Mouse (Mus musculus): ENCODE measurements at regions not wholly inside any gene's neighbourhood (a gene's known extent, or its start where the extent isn't known, plus 50 kb on each side); places are given as distances from the start of the nearest gene placed in this dataset.
"Not testable (repeated sequence)": the region's sequence is repeated elsewhere in the genome, so short reads cannot be mapped to it uniquely, and the experiment has no call there.

DNA sequence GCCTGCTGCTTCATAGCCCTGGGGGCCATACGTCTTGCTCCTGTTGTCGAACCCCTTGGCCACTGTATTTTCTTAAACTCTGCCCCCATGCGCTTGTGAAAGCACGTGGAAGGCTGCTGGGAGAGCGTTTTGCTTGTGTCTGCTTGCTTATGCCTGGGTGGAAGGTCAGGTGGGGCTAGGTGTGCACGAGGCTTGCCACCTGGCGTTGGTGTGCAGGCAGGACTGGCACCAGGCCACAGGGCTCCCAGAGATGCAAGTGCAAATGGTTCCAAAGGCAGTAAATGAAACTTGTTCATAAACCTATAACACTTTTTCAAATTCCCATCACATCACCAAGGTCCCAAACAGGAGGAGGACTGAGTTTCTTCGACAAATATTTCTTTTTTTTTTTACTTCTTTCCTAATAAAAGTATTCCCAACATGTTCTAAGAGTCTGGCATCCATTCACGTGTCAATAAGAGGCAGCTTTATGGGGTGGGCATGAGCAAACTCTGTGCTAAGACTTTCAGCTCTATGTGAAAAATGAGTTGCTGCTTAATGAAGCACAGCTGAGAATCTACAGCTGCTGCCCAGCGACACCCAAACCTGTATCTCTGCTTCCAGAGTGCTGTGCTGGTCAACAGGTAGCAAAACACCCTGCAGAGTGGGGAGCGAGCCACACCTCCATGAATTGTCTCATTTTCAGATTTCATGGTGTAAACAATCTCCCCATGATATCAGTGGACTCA lies 116.0 kb upstream of the Gmds start:
- no peaks in the 10 kb centered on the region for H3K9me3 ChIP-seq (ENCODE audit: control insufficient read depth, low read length)
- no peaks in the 10 kb centered on the region for H3K27me3 ChIP-seq (ENCODE audit: control insufficient read depth, insufficient read depth, low read length)
- H3K4me1 ChIP-seq (replicated peaks; ENCODE audit: control insufficient read depth, insufficient read depth, low read length) = no peaks in the 10 kb centered on the region
- no peak overlapping the region for H3K27ac ChIP-seq (ENCODE audit: low read depth, low read length)
- H3K9ac ChIP-seq (ENCODE audit: low read length) = no peak overlapping the region
- no peak overlapping the region for H3K4me2 ChIP-seq (ENCODE audit: low read depth, low read length, severe bottlenecking)
- 79% methylated on average over 11 of the region's 11 CpGs for WGBS
- H3K4me3 ChIP-seq (ENCODE audit: low read depth, low read length) = no peak overlapping the region
- no peaks in the 10 kb centered on the region for H3K36me3 ChIP-seq (ENCODE audit: control insufficient read depth, insufficient read depth, low read length)
- no peak for DNase-seq (ENCODE audit: low spot score)
- ATAC-seq (replicated peaks; ENCODE audit: low FRiP score) = no peak

GRCm38 (mm10) chr13:32449710-32450417 lies 111.3 kb upstream of the Gmds start:
- DNase-seq (ENCODE audit: low spot score) = no peak
- Histone ChIP-seq H3K4me1 (replicated peaks; ENCODE audit: control insufficient read depth, insufficient read depth, low read length) (no peaks in the 10 kb centered on the region), H3K9me3 (ENCODE audit: control insufficient read depth, low read length) (no peaks in the 10 kb centered on the region), H3K36me3 (ENCODE audit: control insufficient read depth, insufficient read depth, low read length) (no peaks in the 10 kb centered on the region), H3K27ac (ENCODE audit: low read depth, low read length) (no peak overlapping the region), H3K4me2 (ENCODE audit: low read depth, low read length, severe bottlenecking) (no peak overlapping the region), H3K9ac (ENCODE audit: low read length) (no peak overlapping the region), H3K27me3 (ENCODE audit: control insufficient read depth, insufficient read depth, low read length) (no peaks in the 10 kb centered on the region), H3K4me3 (ENCODE audit: low read depth, low read length) (no peak overlapping the region)
- WGBS = 75% methylated on average over 8 of the region's 8 CpGs
- no peak for ATAC-seq (replicated peaks; ENCODE audit: low FRiP score)

DNA sequence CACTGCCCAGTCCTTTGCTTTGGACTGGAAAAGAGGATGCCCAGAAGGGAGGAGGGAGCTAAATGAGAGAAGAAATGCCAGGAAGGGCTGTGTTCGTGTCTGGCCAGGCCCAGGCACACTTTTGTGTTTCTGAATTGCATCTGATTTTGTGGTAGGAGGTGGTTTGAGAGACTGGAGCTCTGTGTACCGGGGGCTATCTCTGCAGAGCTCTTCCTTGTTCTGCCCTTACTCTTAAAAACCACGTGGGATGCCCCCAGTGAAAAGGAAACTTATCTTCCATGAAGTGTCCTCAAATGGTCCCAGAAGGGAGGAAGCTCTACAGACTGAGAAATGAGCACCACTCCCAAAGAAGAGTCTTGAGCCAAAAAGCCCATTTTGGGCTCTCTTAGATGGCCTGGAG lies 106.0 kb upstream of the Gmds start:
- ATAC-seq (replicated peaks; ENCODE audit: low FRiP score) = no peak
- WGBS = 72% methylated on average over 3 of the region's 3 CpGs

DNA sequence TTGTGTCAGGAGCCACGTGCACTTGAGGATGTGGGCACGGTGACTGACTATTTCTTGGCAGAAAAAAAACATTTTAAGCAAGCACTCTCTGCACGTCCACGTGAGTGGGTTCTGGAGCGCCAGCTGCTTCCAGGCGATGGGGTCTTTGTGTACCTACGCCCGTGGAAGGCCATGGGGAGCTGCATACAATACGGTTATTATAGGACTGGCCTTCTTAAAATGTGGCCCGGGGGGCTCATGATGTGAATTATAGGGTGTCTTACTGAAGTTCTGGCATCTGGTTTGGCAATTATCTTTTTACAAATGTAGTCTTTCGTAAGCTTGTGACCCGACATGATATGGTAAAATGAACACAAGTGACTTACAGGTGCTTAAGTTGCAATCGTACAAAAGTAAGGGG lies 103.5 kb upstream of the Gmds start:
- Histone ChIP-seq H3K9ac (ENCODE audit: low read length) (no peak overlapping the region), H3K4me3 (ENCODE audit: low read depth, low read length) (no peak overlapping the region), H3K27ac (ENCODE audit: low read depth, low read length) (no peak overlapping the region), H3K4me2 (ENCODE audit: low read depth, low read length, severe bottlenecking) (no peak overlapping the region), H3K4me1 (replicated peaks; ENCODE audit: control insufficient read depth, insufficient read depth, low read length) (no peaks in the 10 kb centered on the region), H3K27me3 (ENCODE audit: control insufficient read depth, insufficient read depth, low read length) (no peaks in the 10 kb centered on the region), H3K36me3 (ENCODE audit: control insufficient read depth, insufficient read depth, low read length) (no peaks in the 10 kb centered on the region), H3K9me3 (ENCODE audit: control insufficient read depth, low read length) (no peaks in the 10 kb centered on the region)
- DNase-seq (ENCODE audit: low spot score) = no peak
- WGBS = 90% methylated on average over 13 of the region's 13 CpGs
- no peak for ATAC-seq (replicated peaks; ENCODE audit: low FRiP score)

More for the DNA sequence above, 106.0 kb upstream of the Gmds start:
- Histone ChIP-seq H3K9ac (ENCODE audit: low read length) (no peak overlapping the region), H3K4me2 (ENCODE audit: low read depth, low read length, severe bottlenecking) (no peak overlapping the region), H3K4me3 (ENCODE audit: low read depth, low read length) (no peak overlapping the region), H3K27me3 (ENCODE audit: control insufficient read depth, insufficient read depth, low read length) (no peaks in the 10 kb centered on the region), H3K9me3 (ENCODE audit: control insufficient read depth, low read length) (no peaks in the 10 kb centered on the region), H3K4me1 (replicated peaks; ENCODE audit: control insufficient read depth, insufficient read depth, low read length) (no peaks in the 10 kb centered on the region), H3K36me3 (ENCODE audit: control insufficient read depth, insufficient read depth, low read length) (no peaks in the 10 kb centered on the region), H3K27ac (ENCODE audit: low read depth, low read length) (no peak overlapping the region)
- no peak for DNase-seq (ENCODE audit: low spot score)

GRCm38 (mm10) chr13:32435136-32435535 lies 96.6 kb upstream of the Gmds start:
- Histone ChIP-seq H3K9me3 (ENCODE audit: control insufficient read depth, low read length) (no peaks in the 10 kb centered on the region), H3K4me2 (ENCODE audit: low read depth, low read length, severe bottlenecking) (no peak overlapping the region), H3K9ac (ENCODE audit: low read length) (no peak overlapping the region), H3K4me3 (ENCODE audit: low read depth, low read length) (no peak overlapping the region), H3K36me3 (ENCODE audit: control insufficient read depth, insufficient read depth, low read length) (no peaks in the 10 kb centered on the region), H3K27me3 (ENCODE audit: control insufficient read depth, insufficient read depth, low read length) (no peaks in the 10 kb centered on the region), H3K27ac (ENCODE audit: low read depth, low read length) (no peak overlapping the region), H3K4me1 (replicated peaks; ENCODE audit: control insufficient read depth, insufficient read depth, low read length) (no peaks in the 10 kb centered on the region)
- 83% methylated on average over 5 of the region's 5 CpGs for WGBS
- ATAC-seq (replicated peaks; ENCODE audit: low FRiP score) (no peak), DNase-seq (ENCODE audit: low spot score) (no peak)

DNA sequence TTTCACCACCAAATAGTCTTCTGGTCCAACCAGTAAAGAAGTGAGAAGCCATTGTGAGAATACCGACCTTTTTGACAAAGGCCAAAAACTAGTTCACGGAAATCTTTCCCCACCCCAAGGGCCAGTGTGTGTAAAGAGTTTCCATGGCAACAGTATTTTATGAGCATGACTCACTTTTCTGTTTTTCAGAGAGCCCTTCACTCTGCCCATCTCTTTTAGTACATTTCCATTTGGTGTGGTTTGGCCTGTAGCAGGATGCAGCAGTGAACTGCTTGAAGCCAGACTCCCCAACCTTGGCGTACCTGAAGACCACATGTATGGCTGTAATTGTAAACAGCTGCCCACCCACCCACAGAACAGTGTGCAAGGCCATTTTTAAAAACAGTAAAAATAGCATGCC lies 89.9 kb upstream of the Gmds start:
- WGBS = 72% methylated on average over 3 of the region's 3 CpGs
- no peak overlapping the region for H3K9ac ChIP-seq (ENCODE audit: low read length)
- ATAC-seq (replicated peaks; ENCODE audit: low FRiP score) = no peak
- no peaks in the 10 kb centered on the region for H3K9me3 ChIP-seq (ENCODE audit: control insufficient read depth, low read length)
- H3K4me3 ChIP-seq (ENCODE audit: low read depth, low read length) = no peak overlapping the region
- H3K4me2 ChIP-seq (ENCODE audit: low read depth, low read length, severe bottlenecking) = no peak overlapping the region
- DNase-seq (ENCODE audit: low spot score) = no peak
- no peaks in the 10 kb centered on the region for H3K4me1 ChIP-seq (replicated peaks; ENCODE audit: control insufficient read depth, insufficient read depth, low read length)
- H3K27me3 ChIP-seq (ENCODE audit: control insufficient read depth, insufficient read depth, low read length) = no peaks in the 10 kb centered on the region
- no peak overlapping the region for H3K27ac ChIP-seq (ENCODE audit: low read depth, low read length)
- no peaks in the 10 kb centered on the region for H3K36me3 ChIP-seq (ENCODE audit: control insufficient read depth, insufficient read depth, low read length)

DNA sequence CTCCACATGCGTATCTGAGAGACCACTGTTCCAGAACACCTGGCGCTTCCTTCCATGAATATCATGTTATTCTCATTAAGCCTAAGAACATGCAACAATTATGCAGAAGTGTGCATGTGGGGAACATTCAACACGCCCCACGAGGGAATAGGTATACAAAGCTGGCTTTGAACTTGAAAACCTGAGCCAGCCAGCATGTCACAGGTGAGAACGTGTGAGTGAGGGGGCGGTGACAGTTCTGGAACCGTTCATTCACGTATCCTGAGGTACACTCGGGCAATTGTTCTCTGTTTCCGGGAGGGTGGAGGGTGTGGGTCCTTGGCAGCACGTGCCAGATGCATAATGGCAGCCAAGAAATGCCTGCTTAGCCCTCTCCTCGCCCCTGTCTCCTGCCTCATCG lies 88.4 kb upstream of the Gmds start:
- WGBS = 87% methylated on average over 13 of the region's 13 CpGs
- H3K27ac ChIP-seq (ENCODE audit: low read depth, low read length) = no peak overlapping the region
- no peaks in the 10 kb centered on the region for H3K4me1 ChIP-seq (replicated peaks; ENCODE audit: control insufficient read depth, insufficient read depth, low read length)
- H3K36me3 ChIP-seq (ENCODE audit: control insufficient read depth, insufficient read depth, low read length) = no peaks in the 10 kb centered on the region
- H3K27me3 ChIP-seq (ENCODE audit: control insufficient read depth, insufficient read depth, low read length) = no peaks in the 10 kb centered on the region
- no peak overlapping the region for H3K4me2 ChIP-seq (ENCODE audit: low read depth, low read length, severe bottlenecking)
- no peaks in the 10 kb centered on the region for H3K9me3 ChIP-seq (ENCODE audit: control insufficient read depth, low read length)
- no peak overlapping the region for H3K9ac ChIP-seq (ENCODE audit: low read length)
- DNase-seq (ENCODE audit: low spot score) (no peak), ATAC-seq (replicated peaks; ENCODE audit: low FRiP score) (no peak)
- H3K4me3 ChIP-seq (ENCODE audit: low read depth, low read length) = no peak overlapping the region

- no peak for ATAC-seq (replicated peaks; ENCODE audit: low FRiP score)
- WGBS = 82% methylated on average over 7 of the region's 7 CpGs
Measured at GRCm38 (mm10) chr13:32426199-32426598, 87.7 kb upstream of the Gmds start.

GRCm38 (mm10) chr13:32424543-32424942 lies 86.0 kb upstream of the Gmds start:
- not testable (repeated sequence) for H3K27me3 ChIP-seq (ENCODE audit: control insufficient read depth, insufficient read depth, low read length); H3K9me3 ChIP-seq (ENCODE audit: control insufficient read depth, low read length); H3K4me1 ChIP-seq (replicated peaks; ENCODE audit: control insufficient read depth, insufficient read depth, low read length); H3K4me3 ChIP-seq (ENCODE audit: low read depth, low read length); H3K36me3 ChIP-seq (ENCODE audit: control insufficient read depth, insufficient read depth, low read length); ATAC-seq (replicated peaks; ENCODE audit: low FRiP score); H3K4me2 ChIP-seq (ENCODE audit: low read depth, low read length, severe bottlenecking); H3K27ac ChIP-seq (ENCODE audit: low read depth, low read length); DNase-seq (ENCODE audit: low spot score); H3K9ac ChIP-seq (ENCODE audit: low read length)
- WGBS = 90% methylated on average over 9 of the region's 9 CpGs

More at GRCm38 (mm10) chr13:32426199-32426598, 87.7 kb upstream of the Gmds start:
- H3K9ac ChIP-seq (ENCODE audit: low read length) = no peak overlapping the region
- H3K4me2 ChIP-seq (ENCODE audit: low read depth, low read length, severe bottlenecking) = no peak overlapping the region
- H3K4me1 ChIP-seq (replicated peaks; ENCODE audit: control insufficient read depth, insufficient read depth, low read length) = no peaks in the 10 kb centered on the region
- no peaks in the 10 kb centered on the region for H3K36me3 ChIP-seq (ENCODE audit: control insufficient read depth, insufficient read depth, low read length)
- no peaks in the 10 kb centered on the region for H3K9me3 ChIP-seq (ENCODE audit: control insufficient read depth, low read length)
- no peaks in the 10 kb centered on the region for H3K27me3 ChIP-seq (ENCODE audit: control insufficient read depth, insufficient read depth, low read length)
- H3K4me3 ChIP-seq (ENCODE audit: low read depth, low read length) = no peak overlapping the region
- no peak for DNase-seq (ENCODE audit: low spot score)
- no peak overlapping the region for H3K27ac ChIP-seq (ENCODE audit: low read depth, low read length)
